Mouse (Mus musculus) E14TG2a.4 (cell line): ENCODE results near the gene Dyrk1a.

Source experiments
- CTCF ChIP-seq: conservative IDR thresholded peaks from 2 replicates; pipeline ENCODE4 v1.5.1; 2014; ENCODE audit warnings: low read length
- NANOG ChIP-seq: IDR thresholded peaks from 2 replicates; pipeline ENCODE4 v1.6.1; 2014; ENCODE audit warnings: borderline replicate concordance, low read length, mixed read lengths
- POU5F1 ChIP-seq: IDR thresholded peaks from 2 replicates; pipeline ENCODE4 v1.6.1; 2014; ENCODE audit warnings: low read length, borderline replicate concordance

DNA sequence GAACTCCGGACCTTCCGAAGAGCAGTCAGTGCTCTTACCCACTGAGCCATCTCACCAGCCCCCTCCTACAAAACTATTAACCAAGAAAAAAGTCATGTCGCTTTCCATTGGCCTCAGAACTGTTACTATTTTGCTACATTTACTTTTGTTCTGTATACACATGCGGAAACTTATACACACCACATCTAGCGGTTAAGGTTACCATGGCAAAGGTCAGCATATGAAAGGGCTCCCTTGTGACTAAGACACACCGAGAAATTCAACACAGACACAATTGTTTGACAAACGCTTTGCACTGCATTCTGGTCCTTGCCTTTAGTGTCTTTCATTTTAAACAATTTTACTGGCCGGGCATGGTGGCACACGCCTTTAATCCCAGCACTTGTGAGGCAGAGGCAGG lies 45.1 kb upstream of the Dyrk1a start:
- TF ChIP-seq CTCF (no peak), POU5F1 (no peak), NANOG (no peak)
